Mouse (Mus musculus) frontal cortex, postnatal 25 days (tissue): ENCODE results near the gene Klhl8.

Experiments used
- DNase-seq, 2 experiments: peaks; one replicate each; pipeline ENCODE4 v3.0.0; 2022; ENCODE audit warnings: low spot score in 2 of 2

Klhl8 gene

DNA sequence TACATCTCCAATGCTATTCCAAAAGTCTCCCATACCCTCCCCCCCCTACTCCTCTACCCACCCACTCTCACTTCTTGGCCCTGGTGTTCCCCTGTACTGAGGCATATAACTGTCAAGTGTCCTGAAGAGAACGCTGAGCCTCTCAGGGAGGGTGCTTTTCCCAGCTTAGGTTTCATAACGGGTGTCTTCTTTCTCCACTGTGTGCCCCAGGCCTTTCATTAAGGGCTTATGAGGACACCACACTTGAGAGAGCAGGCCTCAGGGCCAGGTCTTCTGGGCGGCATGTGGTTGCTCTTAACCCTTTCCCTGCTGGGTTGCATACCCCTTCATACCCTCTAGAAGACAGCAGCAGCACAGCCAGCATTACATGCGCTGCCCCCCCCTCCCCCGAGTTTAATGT, 64.5 kb downstream of the Klhl8 start:
- no peak for DNase-seq

DNA sequence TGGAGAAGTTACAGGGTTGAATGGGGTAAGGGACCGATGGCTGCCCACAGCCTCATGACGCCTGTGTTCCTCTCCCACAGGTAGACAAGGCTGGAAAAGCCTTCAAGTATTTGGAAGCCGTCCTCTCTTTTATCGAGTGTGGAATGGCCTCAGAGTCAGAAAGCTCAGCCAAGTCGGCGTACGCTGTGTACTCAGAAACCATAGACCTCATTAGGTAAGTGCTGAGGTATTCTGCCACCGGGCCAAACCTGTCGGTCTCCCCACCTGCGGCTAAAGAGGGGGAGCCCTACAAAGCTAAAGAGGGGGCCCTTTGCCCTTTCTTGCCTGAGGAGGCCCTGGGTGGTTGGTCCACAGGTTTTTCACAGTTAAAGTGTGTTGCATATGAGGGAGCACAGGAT, 64.9 kb downstream of the Klhl8 start:
- no peak for DNase-seq

GRCm38 (mm10) chr5:103845418-103846153, 65.5 kb downstream of the Klhl8 start:
- DNase-seq = no peak

GRCm38 (mm10) chr5:103843938-103844337, 67.1 kb downstream of the Klhl8 start:
- DNase-seq = peak; percentile 39 to 54

DNA sequence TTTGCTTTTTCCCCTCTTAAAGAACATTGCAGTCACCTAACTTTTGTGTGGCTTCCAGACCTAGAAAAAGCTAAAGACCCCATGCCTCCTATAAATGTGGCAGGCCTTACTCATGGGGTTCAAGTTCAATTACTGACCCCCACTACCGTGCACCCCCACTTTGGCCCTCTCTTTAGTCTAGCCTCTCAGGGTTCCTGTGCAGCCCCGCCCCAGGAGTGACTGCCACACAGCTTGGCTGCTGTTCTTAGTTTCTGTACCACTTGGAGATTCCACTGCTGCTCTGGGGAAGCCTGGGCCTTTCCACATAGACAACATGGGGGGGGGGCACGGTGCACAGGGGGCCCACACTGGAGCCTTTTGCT, 71.8 kb downstream of the Klhl8 start:
- no peak for DNase-seq

DNA sequence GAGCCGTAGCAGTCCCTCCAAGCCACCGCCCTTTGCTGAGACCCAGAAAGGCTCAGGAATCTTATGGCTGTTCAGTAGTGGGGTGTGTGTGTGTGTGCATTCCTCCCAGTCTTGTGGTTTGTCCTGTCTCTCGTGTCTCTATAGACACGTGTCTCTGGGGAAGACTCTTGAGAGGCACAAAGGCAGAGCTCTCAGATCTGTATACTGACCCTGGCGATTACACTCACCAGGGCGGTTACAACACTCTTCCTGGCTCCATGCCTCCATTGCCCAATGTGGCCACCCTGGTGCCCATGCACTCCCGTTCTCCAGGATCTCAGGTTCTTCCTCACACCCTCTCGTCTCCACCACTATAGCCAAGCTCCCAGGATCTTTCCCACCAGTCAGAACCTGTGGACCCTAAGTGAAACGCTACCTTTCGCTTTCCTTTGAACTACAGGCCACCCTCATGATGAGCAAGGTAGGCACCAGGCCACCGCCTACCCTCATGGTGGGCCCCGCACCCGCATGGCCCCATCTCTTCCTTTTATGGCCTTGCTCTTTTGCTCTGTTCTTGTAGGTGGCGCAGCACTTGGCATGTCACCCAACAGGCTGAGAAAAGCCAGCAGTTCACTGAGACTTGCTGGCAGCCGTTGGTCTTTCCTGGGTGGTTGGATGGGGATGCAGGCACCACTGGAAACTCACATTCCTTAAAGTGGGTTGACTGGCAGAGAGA, 72.4 kb downstream of the Klhl8 start:
- no peak for DNase-seq

DNA sequence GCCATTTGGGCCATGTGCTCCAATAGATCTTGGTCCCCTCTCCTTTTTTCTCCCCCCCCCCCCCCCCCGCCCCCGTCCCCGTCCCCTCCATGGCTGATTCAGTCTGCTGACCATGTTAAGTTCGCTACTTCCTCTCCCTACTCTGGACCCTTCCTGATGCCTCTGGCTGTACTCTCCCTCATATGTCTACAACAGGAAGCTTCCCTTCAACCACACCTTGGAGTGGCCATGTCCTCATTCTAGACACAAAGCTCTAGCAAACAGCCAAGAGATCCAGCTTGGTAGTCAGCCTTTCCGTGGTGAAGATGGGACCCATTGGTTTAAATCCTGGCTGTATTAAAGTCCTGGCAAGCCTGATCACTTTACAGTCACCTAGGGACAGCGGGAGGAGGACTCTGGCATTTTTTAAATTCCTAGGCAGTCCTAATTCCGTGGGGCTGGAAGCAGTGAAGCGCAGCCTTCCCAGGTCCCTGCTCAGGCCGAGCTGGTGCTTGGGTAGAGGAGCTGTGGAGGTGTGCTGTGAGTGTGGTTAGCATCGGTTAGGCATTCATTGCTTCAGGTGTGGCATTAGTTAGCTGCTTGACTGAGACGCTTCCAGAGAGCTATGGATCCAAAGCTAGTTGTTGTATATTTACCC, 74.8 kb downstream of the Klhl8 start:
- DNase-seq = no peak

GRCm38 (mm10) chr5:103835471-103836147, 75.5 kb downstream of the Klhl8 start:
- DNase-seq = no peak

DNA sequence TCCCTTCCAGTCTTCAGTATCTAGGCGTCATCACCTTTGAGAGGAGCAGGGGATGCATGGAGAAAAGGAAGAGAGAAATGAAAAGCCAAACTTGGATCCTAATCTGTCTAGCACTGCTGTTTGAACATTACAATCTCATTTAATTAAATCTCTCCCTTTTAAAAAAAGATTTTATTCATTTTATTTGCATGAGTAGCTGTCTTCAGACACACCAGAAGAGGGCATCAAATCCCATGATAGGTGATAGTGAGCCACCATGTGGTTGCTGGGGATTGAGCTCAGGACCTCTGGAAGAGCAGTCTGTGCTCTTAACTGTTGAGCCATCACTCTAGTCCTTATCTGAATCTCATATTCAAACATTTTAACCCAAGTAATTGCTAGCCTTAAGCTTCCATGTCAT, 80.2 kb downstream of the Klhl8 start:
- no peak for DNase-seq

DNA sequence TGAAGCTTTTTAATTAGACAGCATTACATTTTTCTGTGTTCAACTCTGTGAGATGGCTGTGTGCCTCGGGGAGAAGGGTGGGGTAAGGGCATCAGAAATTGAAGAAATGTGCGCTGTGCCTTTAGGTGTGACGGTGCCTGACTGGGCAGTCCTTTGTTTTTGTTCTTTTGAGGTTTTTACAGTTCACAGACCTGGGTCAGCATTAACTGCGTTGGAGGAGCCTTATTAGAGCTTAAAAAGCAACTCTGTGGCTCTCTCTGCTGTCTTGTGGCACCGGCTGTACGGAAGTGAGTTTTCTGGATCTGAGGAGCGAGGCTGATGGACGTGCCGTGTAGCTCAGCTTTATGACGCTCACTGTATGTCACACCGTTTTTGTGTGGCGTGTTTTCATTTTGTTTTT, 81.9 kb downstream of the Klhl8 start:
- no peak for DNase-seq

- DNase-seq = no peak
Observed at GRCm38 (mm10) chr5:103828729-103829128, 82.3 kb downstream of the Klhl8 start.

- DNase-seq = no peak
Observed at GRCm38 (mm10) chr5:103828304-103828703, 82.8 kb downstream of the Klhl8 start.

- no peak for DNase-seq
Observed at GRCm38 (mm10) chr5:103822949-103823348, 88.1 kb downstream of the Klhl8 start.

- DNase-seq = no peak
Observed at GRCm38 (mm10) chr5:103821500-103822298, 89.4 kb downstream of the Klhl8 start.

- DNase-seq = no peak
Observed at GRCm38 (mm10) chr5:103821062-103821461, 90.0 kb downstream of the Klhl8 start.

GRCm38 (mm10) chr5:103819674-103820073, 91.4 kb downstream of the Klhl8 start:
- DNase-seq = no peak

DNA sequence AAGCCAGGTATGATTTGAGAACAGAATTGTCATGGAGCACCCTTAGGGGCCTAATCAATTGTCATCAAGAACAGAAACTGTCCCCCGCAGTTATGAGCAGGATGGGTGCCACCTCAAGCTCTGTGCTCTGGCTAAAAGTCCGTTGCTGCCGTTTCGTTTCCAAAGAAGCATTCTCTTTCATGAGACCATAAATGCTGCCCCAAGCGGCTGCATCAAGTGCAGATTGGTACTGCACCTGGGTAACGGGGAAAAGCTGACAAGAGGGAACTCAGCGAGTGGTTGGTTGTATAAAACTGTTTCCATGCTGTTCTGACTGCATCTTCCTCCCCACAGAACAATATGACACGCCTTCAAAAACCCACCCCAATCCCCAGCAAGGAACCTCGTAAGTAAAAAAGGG, 92.5 kb downstream of the Klhl8 start:
- DNase-seq = no peak

GRCm38 (mm10) chr5:103817754-103818153, 93.3 kb downstream of the Klhl8 start:
- DNase-seq = peak; percentile 55 to 65

GRCm38 (mm10) chr5:103816718-103817117, 94.3 kb downstream of the Klhl8 start:
- no peak for DNase-seq

DNA sequence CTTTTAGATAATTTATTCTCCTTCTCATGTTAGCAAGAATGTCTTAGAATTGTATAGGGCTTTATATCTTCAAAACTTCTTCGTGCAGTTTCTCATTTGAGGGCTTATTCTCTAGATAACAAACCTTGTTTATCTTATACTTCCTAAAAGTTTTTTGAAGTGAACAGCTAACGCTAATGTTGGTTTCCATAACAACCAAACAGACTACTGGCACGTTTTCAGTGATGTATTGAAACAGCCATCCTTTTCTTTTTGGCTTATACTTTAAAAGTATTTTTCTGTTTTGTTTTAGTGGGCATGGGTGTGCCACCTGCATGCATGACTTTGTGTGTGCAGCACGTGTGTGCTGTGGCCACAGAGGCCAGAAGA, 95.8 kb downstream of the Klhl8 start:
- no peak for DNase-seq

DNA sequence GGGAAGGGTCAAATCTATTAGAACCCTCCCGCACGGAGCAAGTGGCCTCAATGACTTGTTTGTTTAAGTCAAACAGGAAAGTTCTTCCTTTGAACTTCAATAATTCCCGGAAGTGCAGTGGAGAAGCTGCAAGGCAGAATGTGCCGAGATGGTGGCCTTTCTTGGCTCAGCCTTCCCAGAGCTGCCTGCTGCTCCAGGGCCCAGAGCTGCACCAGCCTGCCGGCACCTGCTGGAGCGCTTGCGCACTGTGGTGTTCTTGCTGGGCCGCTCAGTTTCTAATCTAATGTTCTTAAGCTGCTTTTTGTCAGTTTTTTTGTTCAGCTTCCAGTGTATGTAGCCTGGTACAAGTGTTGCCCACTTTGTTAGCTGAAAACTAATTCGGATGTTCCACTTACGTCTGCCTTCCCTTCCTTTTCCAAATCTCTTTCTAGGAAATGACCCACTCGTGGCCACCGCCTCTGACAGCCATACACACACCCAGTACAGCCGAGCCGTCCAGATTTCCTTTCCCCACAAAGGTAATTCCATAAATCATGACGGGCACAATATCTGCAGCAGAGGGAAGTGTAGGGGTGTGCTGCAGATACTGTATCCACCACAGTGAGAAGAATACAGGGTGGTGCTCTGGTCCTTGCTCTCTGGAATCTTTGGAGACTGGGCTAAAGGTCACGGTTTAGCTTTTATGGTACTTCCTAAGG, 96.4 kb downstream of the Klhl8 start:
- DNase-seq = no peak
